Mouse (Mus musculus): ENCODE data around the gene Aff2.

DNA sequence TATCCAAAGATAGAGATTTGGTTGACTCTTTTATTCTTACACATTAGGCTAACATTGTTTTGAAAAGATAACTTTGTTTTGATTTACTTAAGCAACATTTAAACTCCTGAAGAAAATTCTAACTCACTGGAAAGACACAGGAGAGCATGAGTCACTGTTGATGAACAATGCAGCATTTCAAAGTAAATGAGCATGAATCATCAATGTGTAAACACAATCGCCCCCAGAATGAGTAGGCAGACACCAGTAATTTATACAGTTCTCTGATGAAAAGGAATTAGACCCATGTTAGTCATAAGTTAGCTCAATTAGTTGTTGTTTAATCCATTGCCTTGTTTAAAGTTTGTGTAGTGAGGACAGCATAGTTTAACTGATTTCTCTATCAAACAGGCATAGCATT, 180.7 kb downstream of the Aff2 start:
- TF ChIP-seq CTCF (IDR thresholded peaks at IDR 0.05; ENCODE audit: control insufficient read depth, insufficient read depth, insufficient read length) (no peak), MAX (IDR thresholded peaks at IDR 0.05) (no peak), MYOG (IDR thresholded peaks at IDR 0.05; ENCODE audit: control insufficient read depth, extremely low read depth, insufficient read length) (no peak), MYOD1 (IDR thresholded peaks at IDR 0.05; ENCODE audit: control insufficient read depth, insufficient read length, low read depth) (no peak), CEBPB (IDR thresholded peaks at IDR 0.05; ENCODE audit: low read depth) (no peak), USF1 (IDR thresholded peaks at IDR 0.05; ENCODE audit: low read depth) (no peak), FOSL1 (IDR thresholded peaks at IDR 0.05; ENCODE audit: insufficient read depth, low read length, poor library complexity, severe bottlenecking) (peak; percentile 28)

Data from C2C12 (cell line).